ENCODE assay signal across 8 mouse cellular contexts in the genomic region with DNA sequence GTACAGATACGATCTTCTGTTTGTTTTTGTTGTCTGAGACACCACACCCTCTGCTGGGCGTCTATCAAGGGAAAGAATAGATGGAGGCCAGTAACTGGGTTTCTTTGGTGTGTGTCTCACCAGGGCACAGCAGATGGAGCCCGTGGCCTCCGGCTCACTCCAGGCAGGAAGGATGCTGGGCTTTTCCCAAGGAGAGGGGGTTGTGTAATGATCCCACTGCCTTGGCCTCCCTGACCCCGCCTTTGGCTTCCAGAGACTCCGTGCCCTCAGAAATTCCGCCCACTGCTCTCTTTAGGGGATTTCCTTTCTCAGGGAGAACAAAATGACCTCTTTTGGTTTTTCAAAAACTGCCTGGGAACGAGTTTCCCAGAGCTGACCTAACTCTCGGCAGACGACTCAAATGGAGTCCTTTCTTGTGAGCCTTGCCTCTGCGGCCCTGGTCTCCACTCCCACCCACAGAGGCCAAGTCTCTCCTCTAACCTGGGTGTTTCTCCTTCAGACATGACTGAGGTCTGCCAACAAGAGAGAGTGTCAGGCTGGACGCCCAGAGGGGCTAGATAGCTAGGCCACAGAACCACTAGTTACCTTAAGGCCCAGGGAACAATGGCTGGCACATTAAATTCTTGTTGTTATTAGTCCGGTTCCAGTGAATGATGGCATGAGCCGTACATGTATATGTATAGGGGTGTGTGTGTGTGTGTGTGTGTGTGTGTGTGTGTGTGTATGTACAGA.
DNase-seq lines count a peak whose midpoint lies in the region; ATAC-seq and TF ChIP-seq lines count a peak whose summit lies in the region.

No protein-coding gene starts in this region.

- no peak overlapping the region for H3K4me2 ChIP-seq in forebrain, postnatal 0 days (ENCODE audit: low read depth)
- no peak overlapping the region for H3K4me2 ChIP-seq in hindbrain, embryonic 14.5 days (replicated peaks)
- H3K4me2 ChIP-seq in lung, embryonic 14.5 days: no peak overlapping the region

- H3K36me3 ChIP-seq in ES-Bruce4 (ENCODE audit: control insufficient read depth, insufficient read depth, low read length, poor library complexity, severe bottlenecking): no peaks in the 10 kb centered on the region
- no peaks in the 10 kb centered on the region for H3K36me3 ChIP-seq in forebrain, postnatal 0 days (ENCODE audit: insufficient read depth)
- H3K36me3 ChIP-seq in hindbrain, embryonic 14.5 days (replicated peaks; ENCODE audit: control insufficient read depth, insufficient read depth): no peaks in the 10 kb centered on the region
- no peaks in the 10 kb centered on the region for H3K36me3 ChIP-seq in lung, embryonic 14.5 days (ENCODE audit: insufficient read depth)

- TF ChIP-seq EP300 in ES-Bruce4 (IDR thresholded peaks at IDR 0.05; ENCODE audit: insufficient read depth, low read depth, low read length): peak; percentile 63

- no peak for TF ChIP-seq POLR2A in ES-Bruce4 (IDR thresholded peaks at IDR 0.05; ENCODE audit: insufficient read depth, low read length)

- no peak overlapping the region for H3K4me3 ChIP-seq in ES-Bruce4 (ENCODE audit: low read depth, low read length)
- no peak overlapping the region for H3K4me3 ChIP-seq in forebrain, postnatal 0 days (ENCODE audit: low read depth, low read length)
- H3K4me3 ChIP-seq in hindbrain, embryonic 14.5 days (replicated peaks; ENCODE audit: low read length): no peak overlapping the region
- no peak overlapping the region for H3K4me3 ChIP-seq in lung, embryonic 14.5 days (ENCODE audit: low read depth, low read length)

- 28% methylated on average over 14 of the region's 14 CpGs for WGBS in forebrain, postnatal 0 days
- WGBS in hindbrain, embryonic 14.5 days: 15% methylated on average over 14 of the region's 14 CpGs
- WGBS in lung, embryonic 14.5 days: 28% methylated on average over 14 of the region's 14 CpGs

- ATAC-seq in forebrain, postnatal 0 days: peak; percentile 56; the same call in 1 of the 2 replicates
- peak; percentile 29; the same call in 1 of the 2 replicates for ATAC-seq in hindbrain, embryonic 14.5 days (ENCODE audit: low FRiP score)
- peak; percentile 83 for ATAC-seq in lung, embryonic 14.5 days (ENCODE audit: insufficient read depth)

- TF ChIP-seq CTCF in ES-Bruce4 (IDR thresholded peaks at IDR 0.05; ENCODE audit: low read depth, low read length): peak; percentile 46
- TF ChIP-seq CTCF in forebrain, postnatal 0 days (IDR thresholded peaks at IDR 0.05; ENCODE audit: low read depth): peak; percentile 51
- peak; percentile 70 for TF ChIP-seq CTCF in lung, embryonic 14.5 days (IDR thresholded peaks at IDR 0.05; ENCODE audit: low read depth)

- H3K4me1 ChIP-seq in ES-Bruce4 (ENCODE audit: control insufficient read depth, insufficient read depth, low read length): peaks cover 9% of the 10 kb centered on the region
- H3K4me1 ChIP-seq in forebrain, postnatal 0 days (ENCODE audit: insufficient read depth): peaks cover 6% of the 10 kb centered on the region
- H3K4me1 ChIP-seq in hindbrain, embryonic 14.5 days (replicated peaks; ENCODE audit: control insufficient read depth, insufficient read depth, low read length): peaks cover 17% of the 10 kb centered on the region
- H3K4me1 ChIP-seq in lung, embryonic 14.5 days (ENCODE audit: insufficient read depth): peaks cover 17% of the 10 kb centered on the region

- H3K9me3 ChIP-seq in ES-Bruce4 (replicated peaks; ENCODE audit: control insufficient read depth, insufficient read depth, low read length, poor library complexity, severe bottlenecking): no peaks in the 10 kb centered on the region
- no peaks in the 10 kb centered on the region for H3K9me3 ChIP-seq in forebrain, postnatal 0 days (ENCODE audit: low read length)
- no peaks in the 10 kb centered on the region for H3K9me3 ChIP-seq in hindbrain, embryonic 14.5 days (ENCODE audit: control insufficient read depth, low read length)
- H3K9me3 ChIP-seq in lung, embryonic 14.5 days (ENCODE audit: low read depth, low read length): no peaks in the 10 kb centered on the region

- H3K27me3 ChIP-seq in ES-Bruce4 (ENCODE audit: control insufficient read depth, insufficient read depth, low read length, poor library complexity, severe bottlenecking): no peaks in the 10 kb centered on the region
- H3K27me3 ChIP-seq in forebrain, postnatal 0 days (ENCODE audit: insufficient read depth, low read length): no peaks in the 10 kb centered on the region
- H3K27me3 ChIP-seq in hindbrain, embryonic 14.5 days (ENCODE audit: control insufficient read depth, insufficient read depth, low read length): no peaks in the 10 kb centered on the region
- no peaks in the 10 kb centered on the region for H3K27me3 ChIP-seq in lung, embryonic 14.5 days (ENCODE audit: insufficient read depth, low read length)

- intact Hi-C loops in left cerebral cortex, postnatal 25 days (cut with DNase I): loop anchor here (2.0 kb wide), 1 partner anchor 42 kb away; no protein-coding TSS in a partner anchor
- intact Hi-C loops in left cerebral cortex, postnatal 14 days (cut with DNase I): no loop called here

- peak overlapping the region; percentile 95 for H3K27ac ChIP-seq in ES-Bruce4 (ENCODE audit: insufficient read depth, low read length)
- no peak overlapping the region for H3K27ac ChIP-seq in forebrain, postnatal 0 days (ENCODE audit: low read depth, low read length)
- peak overlapping the region; percentile 9; the same call in 1 of the 2 replicates for H3K27ac ChIP-seq in hindbrain, embryonic 14.5 days
- peak overlapping the region; percentile 67 for H3K27ac ChIP-seq in lung, embryonic 14.5 days (ENCODE audit: low read depth)

- 0 out of 2 replicates have a peak overlapping the region, but pooled peaks have one; percentile 11 for H3K9ac ChIP-seq in ES-Bruce4 (ENCODE audit: low read depth, poor library complexity, severe bottlenecking)
- H3K9ac ChIP-seq in forebrain, postnatal 0 days: no peak overlapping the region
- no peak overlapping the region for H3K9ac ChIP-seq in hindbrain, embryonic 14.5 days
- H3K9ac ChIP-seq in lung, embryonic 14.5 days: no peak overlapping the region

- DNase-seq in adrenal gland, postnatal 36 days: peak; percentile 27 to 63
- no peak for DNase-seq in forebrain, postnatal 0 days
- peak; percentile 40 for DNase-seq in hindbrain, embryonic 14.5 days (ENCODE audit: low spot score)
- peak; percentile 79 for DNase-seq in lung, embryonic 14.5 days
- DNase-seq in ovary, postnatal 36 days (ENCODE audit: low spot score): peak; percentile 59
- no peak for DNase-seq in left cerebral cortex, postnatal 25 days (ENCODE audit: low spot score in 2 of 2)
- DNase-seq in left cerebral cortex, postnatal 14 days (ENCODE audit: low spot score in 2 of 2): no peak

Comparison
In these comparisons a context has a peak if more than half of its experiments do, and no peak if none do; other contexts are left out.
1. DNase-seq: peak in adrenal gland, postnatal 36 days (2 of 2), hindbrain, embryonic 14.5 days (single experiment), lung, embryonic 14.5 days (single experiment) and ovary, postnatal 36 days (single experiment); none in forebrain, postnatal 0 days (single experiment), left cerebral cortex, postnatal 25 days (0 of 2) and left cerebral cortex, postnatal 14 days (0 of 2).
2. ATAC-seq: peak in every context shown above with its lines; median percentile 83 in lung, embryonic 14.5 days; 56 in forebrain, postnatal 0 days; 29 in hindbrain, embryonic 14.5 days.
3. Peak in every context shown above with its lines, with median percentiles within 50 percentile points of each other: CTCF ChIP-seq.